Mouse (Mus musculus) liver, embryonic 14.5 days (tissue): ENCODE measurements at regions not wholly inside any gene's neighbourhood (a gene's known extent, or its start where the extent isn't known, plus 50 kb on each side); places are given as distances from the start of the nearest gene placed in this dataset.

ENCODE experiments used
- CTCF ChIP-seq: IDR thresholded peaks from 2 replicates; pipeline ENCODE4 v1.5.1; 2016; ENCODE audit warnings: antibody characterized with exemption, low read depth, control low read depth
- EP300 ChIP-seq: IDR thresholded peaks from 2 replicates; pipeline ENCODE4 v1.6.1; 2016; ENCODE audit warnings: antibody characterized with exemption, low read depth

GRCm38 (mm10) chr1:35850566-35851085 lies 217.6 kb upstream of the Hs6st1 start:
- TF ChIP-seq CTCF (no peak), EP300 (no peak)
